Mouse (Mus musculus) olfactory bulb, adult 2 months (tissue): ENCODE results near the gene Pidd1.

ENCODE experiments used
- CTCF ChIP-seq: fragments of 200-500 bp; IDR thresholded peaks from 2 replicates; pipeline ENCODE4 v1.5.1; 2012; ENCODE audit warnings: low read depth, mild to moderate bottlenecking, low read length, moderate library complexity; ENCODE audit not compliant: insufficient read depth
- POLR2A ChIP-seq: fragments of 200-500 bp; IDR thresholded peaks from 2 replicates; pipeline ENCODE4 v1.6.1; 2012; ENCODE audit warnings: mild to moderate bottlenecking, low read depth, low read length, moderate library complexity; ENCODE audit not compliant: insufficient read depth

GRCm38 (mm10) chr7:141460391-141461113 lies 16.7 kb upstream of the Pidd1 start, which contains the start of gene Cracr2b:
- no peak for TF ChIP-seq POLR2A
- no peak for TF ChIP-seq CTCF
